Mouse (Mus musculus): ENCODE results near the gene Vasp. TPM values are rescaled to one million over a fixed set of nuclear protein-coding genes. Genes with fewer than 3 reads are reported as not detected.

Vasp gene
- polyA plus RNA-seq, 1 experiment from 2014 or later, result 142 TPM

DNA sequence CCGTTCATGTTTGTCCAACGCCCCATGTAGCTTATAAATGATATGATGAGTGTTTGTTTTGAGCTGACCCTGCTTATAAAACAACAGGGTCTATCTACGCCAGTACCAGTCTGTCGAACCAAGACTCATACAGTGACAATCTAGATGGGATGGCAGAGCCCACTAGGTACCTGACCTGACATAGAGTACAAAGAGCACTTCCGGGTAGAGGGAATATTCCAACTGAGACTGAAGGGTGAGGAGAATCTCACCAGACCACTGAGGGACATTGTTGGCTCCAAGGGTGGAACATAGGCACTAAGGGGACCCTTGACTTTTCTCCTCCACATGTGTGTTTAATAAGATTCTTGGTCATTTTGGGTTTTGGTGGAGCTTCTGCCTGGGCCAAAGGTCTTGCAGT lies 42.2 kb downstream of the Vasp start:
- ChIA-PET CTCF (interaction anchor here (1.0 to 2.4 kb wide), 6 partner anchors 10 to 52 kb away, joined by 3 to 11 read pairs (median 4); no protein-coding TSS in a partner anchor), POLR2A (interaction anchor here (0.6 kb wide), 1 partner anchor 79 kb away, joined by 5 read pairs; no protein-coding TSS in a partner anchor)
- no peaks in the 10 kb centered on the region for H3K27me3 ChIP-seq
- TF ChIP-seq CTCF (IDR thresholded peaks at IDR 0.05), result no peak
- DNase-seq (ENCODE audit: low read depth, low spot score) (no peak), ATAC-seq (no peak)
- in situ Hi-C loops (cut with MboI; ENCODE audit: low pct_unique_long_range_greater_than_20kb), result no loop called here

DNA sequence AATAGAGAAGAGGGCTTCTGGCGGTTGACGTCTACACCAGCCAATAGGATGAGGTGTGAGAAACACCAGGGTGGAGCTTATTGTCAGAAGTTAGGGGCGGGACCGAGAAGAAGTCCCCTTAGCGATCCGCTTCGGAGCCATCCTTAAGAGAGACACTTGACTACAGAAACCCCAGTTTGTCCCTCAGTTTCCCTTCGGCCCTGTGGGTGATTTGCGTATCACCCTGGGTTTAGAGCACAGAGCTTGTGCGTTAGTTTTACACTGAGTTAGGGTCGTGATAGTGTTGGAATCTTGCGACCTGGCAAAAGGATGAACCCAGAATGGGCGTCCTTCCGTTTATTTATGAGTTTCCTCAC lies 42.8 kb downstream of the Vasp start:
- TF ChIP-seq CTCF (IDR thresholded peaks at IDR 0.05), result no peak
- ATAC-seq (no peak), DNase-seq (ENCODE audit: low read depth, low spot score) (no peak)
- ChIA-PET CTCF (interaction anchor here (1.0 to 2.4 kb wide), 6 partner anchors 11 to 52 kb away, joined by 3 to 11 read pairs (median 4); no protein-coding TSS in a partner anchor), POLR2A (interaction anchor here (0.8 kb wide), 1 partner anchor 114 kb away, joined by 3 read pairs; no protein-coding TSS in a partner anchor)
- no peaks in the 10 kb centered on the region for H3K27me3 ChIP-seq
- in situ Hi-C loops (cut with MboI; ENCODE audit: low pct_unique_long_range_greater_than_20kb), result no loop called here

DNA sequence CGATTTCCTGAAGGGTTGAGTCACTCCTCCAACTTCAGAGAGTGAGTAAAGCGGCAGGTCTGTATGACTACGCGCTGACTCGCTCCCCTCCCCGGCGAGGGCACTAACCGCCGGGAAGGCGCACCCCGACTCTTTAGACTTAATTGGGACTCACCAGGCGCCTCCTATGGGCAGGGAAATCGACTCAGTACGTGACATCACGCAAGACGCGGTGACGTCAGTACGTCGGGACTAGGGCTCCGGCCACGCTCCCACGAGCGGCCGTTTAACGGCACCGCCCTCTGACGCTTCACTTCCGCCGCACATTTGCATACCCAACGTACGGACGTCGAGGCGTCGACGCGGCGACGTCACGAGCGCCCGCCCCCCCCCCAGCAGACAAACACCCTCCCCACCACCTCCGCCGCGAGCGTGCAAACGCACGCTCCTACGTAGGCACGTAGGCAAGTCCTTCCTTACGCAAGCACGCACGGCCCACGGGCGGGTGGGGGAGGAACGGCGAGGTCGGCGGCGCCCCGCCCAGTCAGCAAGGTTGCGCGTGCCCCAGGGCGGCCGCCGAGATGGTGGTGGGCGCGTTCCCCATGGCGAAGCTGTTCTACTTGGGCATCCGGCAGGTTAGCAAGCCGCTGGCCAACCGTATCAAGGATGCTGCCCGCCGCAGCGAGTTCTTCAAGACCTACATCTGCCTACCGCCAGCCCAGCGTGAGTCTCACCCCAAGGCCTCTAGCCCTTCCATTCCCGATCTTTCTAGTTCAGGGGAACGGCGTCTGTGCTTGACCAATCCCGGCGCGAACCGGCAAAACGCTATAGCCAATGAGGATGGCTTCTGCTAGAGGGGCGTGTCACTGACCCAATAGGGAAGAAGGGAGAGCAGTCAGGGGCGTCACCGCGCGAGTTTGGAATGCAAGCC lies 43.5 kb downstream of the Vasp start, which contains the start of gene Opa3:
Opa3 (plus strand) TSS at position 452 of the 910 bp plus-strand sequence.
- CTCF ChIA-PET, result interaction anchor here (1.3 to 2.4 kb wide), 4 partner anchors 11 to 53 kb away, joined by 3 to 11 read pairs (median 6); no protein-coding TSS in a partner anchor
- ATAC-seq (peak; percentile 94), DNase-seq (ENCODE audit: low read depth, low spot score) (peak; percentile 95)
- POLR2A ChIA-PET, result interaction anchor here (0.8 kb wide), 1 partner anchor 114 kb away, joined by 3 read pairs; no protein-coding TSS in a partner anchor
- in situ Hi-C loops (cut with MboI; ENCODE audit: low pct_unique_long_range_greater_than_20kb), result no loop called here
- H3K27me3 ChIP-seq, result no peaks in the 10 kb centered on the region
- no peak for TF ChIP-seq CTCF (IDR thresholded peaks at IDR 0.05)

- CTCF ChIA-PET, result interaction anchor here (0.6 to 2.0 kb wide), 3 partner anchors 29 to 115 kb away, joined by 4 read pairs; no protein-coding TSS in a partner anchor
- ATAC-seq (no peak), DNase-seq (ENCODE audit: low read depth, low spot score) (no peak)
- H3K27me3 ChIP-seq, result no peaks in the 10 kb centered on the region
- in situ Hi-C loops (cut with MboI; ENCODE audit: low pct_unique_long_range_greater_than_20kb), result no loop called here
- no peak for TF ChIP-seq CTCF (IDR thresholded peaks at IDR 0.05)
- POLR2A ChIA-PET, result no interaction called here
Measured at GRCm38 (mm10) chr7:19226817-19227797, 44.5 kb downstream of the Vasp start.

GRCm38 (mm10) chr7:19224933-19225332 lies 46.7 kb downstream of the Vasp start:
- H3K27me3 ChIP-seq, result no peaks in the 10 kb centered on the region
- ChIA-PET CTCF (no interaction called here), POLR2A (no interaction called here)
- ATAC-seq (no peak), DNase-seq (ENCODE audit: low read depth, low spot score) (no peak)
- in situ Hi-C loops (cut with MboI; ENCODE audit: low pct_unique_long_range_greater_than_20kb), result no loop called here
- TF ChIP-seq CTCF (IDR thresholded peaks at IDR 0.05), result no peak

DNA sequence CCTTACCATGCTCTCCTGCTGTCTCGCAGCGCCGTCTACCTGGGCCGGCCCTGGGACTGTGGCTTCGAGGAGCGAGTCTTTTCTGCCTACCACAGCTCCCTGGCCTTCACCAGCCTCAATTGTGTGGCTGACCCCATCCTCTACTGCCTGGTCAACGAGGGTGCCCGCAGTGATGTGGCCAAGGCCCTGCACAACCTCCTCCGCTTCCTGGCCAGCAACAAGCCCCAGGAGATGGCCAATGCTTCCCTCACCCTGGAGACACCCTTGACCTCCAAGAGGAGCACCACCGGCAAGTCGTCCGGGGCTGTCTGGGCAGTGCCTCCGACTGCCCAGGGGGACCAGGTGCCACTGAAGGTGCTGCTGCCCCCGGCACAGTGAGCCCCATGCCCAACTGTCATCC lies 48.7 kb downstream of the Vasp start:
- TF ChIP-seq CTCF (IDR thresholded peaks at IDR 0.05), result no peak
- ATAC-seq (no peak), DNase-seq (ENCODE audit: low read depth, low spot score) (no peak)
- ChIA-PET POLR2A (no interaction called here), CTCF (no interaction called here)
- H3K27me3 ChIP-seq, result no peaks in the 10 kb centered on the region
- in situ Hi-C loops (cut with MboI; ENCODE audit: low pct_unique_long_range_greater_than_20kb), result no loop called here

- CTCF ChIA-PET, result no interaction called here
- no peak for ATAC-seq
- POLR2A ChIA-PET, result no interaction called here
- TF ChIP-seq CTCF (IDR thresholded peaks at IDR 0.05), result no peak
- H3K27me3 ChIP-seq, result no peaks in the 10 kb centered on the region
- in situ Hi-C loops (cut with MboI; ENCODE audit: low pct_unique_long_range_greater_than_20kb), result no loop called here
- no peak for DNase-seq (ENCODE audit: low read depth, low spot score)
Measured at GRCm38 (mm10) chr7:19222189-19222588, 49.4 kb downstream of the Vasp start.

GRCm38 (mm10) chr7:19220061-19220460 lies 51.6 kb downstream of the Vasp start:
- H3K27me3 ChIP-seq, result no peaks in the 10 kb centered on the region
- no peak for TF ChIP-seq CTCF (IDR thresholded peaks at IDR 0.05)
- in situ Hi-C loops (cut with MboI; ENCODE audit: low pct_unique_long_range_greater_than_20kb), result no loop called here
- CTCF ChIA-PET, result interaction anchor here (1.0 to 1.3 kb wide), 2 partner anchors 10 to 121 kb away, joined by 3 to 4 read pairs; no protein-coding TSS in a partner anchor
- POLR2A ChIA-PET, result no interaction called here
- DNase-seq (ENCODE audit: low read depth, low spot score) (no peak), ATAC-seq (no peak)

DNA sequence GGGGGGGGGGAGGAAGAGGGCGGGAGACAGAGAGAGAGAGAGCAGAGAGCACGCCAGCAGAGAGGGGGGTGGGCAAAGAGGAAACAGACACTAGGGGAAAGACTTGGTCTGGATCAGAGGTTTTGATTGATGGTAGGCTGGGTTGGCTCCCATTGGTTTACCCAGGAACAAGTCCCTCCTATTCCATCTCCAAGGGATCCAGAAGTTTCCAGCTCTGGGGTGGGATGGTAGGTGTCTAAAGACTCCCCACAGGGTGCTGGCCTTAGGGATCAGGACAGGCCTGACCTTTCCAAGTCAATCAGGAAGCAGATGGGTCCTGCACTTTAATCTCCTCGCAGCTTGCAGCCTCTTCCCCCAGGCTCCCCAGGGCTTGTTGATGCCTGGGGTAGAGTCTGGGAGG lies 53.7 kb downstream of the Vasp start:
- DNase-seq (ENCODE audit: low read depth, low spot score) (no peak), ATAC-seq (no peak)
- no peak for TF ChIP-seq CTCF (IDR thresholded peaks at IDR 0.05)

GRCm38 (mm10) chr7:19217492-19217891 lies 54.1 kb downstream of the Vasp start:
- CTCF ChIA-PET, result interaction anchor here (1.1 to 1.4 kb wide), 2 partner anchors 22 to 39 kb away, joined by 3 read pairs; no protein-coding TSS in a partner anchor
- no peaks in the 10 kb centered on the region for H3K27me3 ChIP-seq
- ATAC-seq, result no peak
- POLR2A ChIA-PET, result no interaction called here
- no peak for DNase-seq (ENCODE audit: low read depth, low spot score)
- no peak for TF ChIP-seq CTCF (IDR thresholded peaks at IDR 0.05)
- in situ Hi-C loops (cut with MboI; ENCODE audit: low pct_unique_long_range_greater_than_20kb), result no loop called here

More for the DNA sequence above, 53.7 kb downstream of the Vasp start:
- POLR2A ChIA-PET, result no interaction called here
- CTCF ChIA-PET, result interaction anchor here (1.1 to 1.4 kb wide), 2 partner anchors 21 to 39 kb away, joined by 3 read pairs; no protein-coding TSS in a partner anchor
- in situ Hi-C loops (cut with MboI; ENCODE audit: low pct_unique_long_range_greater_than_20kb), result no loop called here
- H3K27me3 ChIP-seq, result no peaks in the 10 kb centered on the region
